Mouse (Mus musculus) c-Kit-positive CD71-negative TER-119-negative erythroid progenitor cells, embryonic 14.5 days (primary cell): ENCODE measurements around the gene Foxl1.
A peak's percentile ranks its signal among the peaks of the same experiment; 100 is the strongest.

Experiments
- DNase-seq: peaks from one replicate; pipeline ENCODE4 v3.0.0-alpha.2; 2013; ENCODE audit warnings: low read depth

Gene Foxl1

DNA sequence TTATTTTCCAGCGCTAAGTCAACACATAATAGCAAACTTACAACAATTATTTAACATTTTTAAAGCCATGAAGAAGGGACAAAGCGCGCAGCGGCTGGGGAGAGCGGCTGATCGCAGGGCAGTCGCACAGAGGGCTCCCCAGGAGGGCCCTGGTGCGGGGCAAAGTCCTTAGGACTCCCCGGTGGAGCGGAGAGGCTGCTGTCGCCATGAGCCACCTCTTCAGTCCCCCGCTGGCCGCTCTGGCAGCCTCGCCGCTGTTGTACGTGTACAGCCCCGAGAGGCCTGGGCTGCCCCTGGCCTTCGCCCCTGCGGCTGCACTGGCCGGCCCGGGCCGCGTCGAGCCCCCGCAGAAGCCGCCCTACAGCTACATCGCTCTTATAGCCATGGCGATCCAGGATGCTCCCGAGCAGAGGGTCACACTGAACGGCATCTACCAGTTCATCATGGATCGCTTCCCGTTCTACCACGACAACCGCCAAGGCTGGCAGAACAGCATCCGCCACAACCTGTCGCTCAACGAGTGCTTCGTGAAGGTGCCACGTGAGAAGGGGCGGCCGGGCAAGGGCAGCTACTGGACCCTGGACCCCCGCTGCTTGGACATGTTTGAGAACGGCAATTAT is at the start of gene Foxl1:
Gene Foxl1 (plus strand): TSS at position 185 of the 620 bp plus-strand sequence.
- no peak for DNase-seq

- DNase-seq = no peak
Measured at GRCm38 (mm10) chr8:121078721-121079120, 49.0 kb upstream of the Foxl1 start.

GRCm38 (mm10) chr8:121079201-121079600 is 48.5 kb upstream of the Foxl1 start:
- DNase-seq = no peak

DNA sequence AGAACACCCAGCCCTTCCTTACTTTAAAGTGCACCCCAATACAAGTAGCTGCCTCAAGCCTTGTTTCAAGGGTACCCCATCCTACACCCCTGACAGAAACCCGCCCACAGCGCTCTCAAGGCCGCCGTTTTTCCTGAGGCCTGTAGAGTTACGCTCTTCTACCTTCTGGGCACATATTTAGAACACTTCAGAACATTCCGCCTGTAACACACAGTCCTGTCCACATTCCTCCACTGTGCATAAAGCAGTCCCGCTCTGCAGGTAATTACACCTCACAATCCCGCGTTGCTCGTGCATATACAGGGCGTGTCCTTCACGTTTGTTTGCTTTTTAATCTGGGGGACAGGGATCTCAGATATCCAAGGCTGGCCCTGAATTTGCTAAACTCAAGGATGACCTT is 47.8 kb upstream of the Foxl1 start:
- no peak for DNase-seq

DNA sequence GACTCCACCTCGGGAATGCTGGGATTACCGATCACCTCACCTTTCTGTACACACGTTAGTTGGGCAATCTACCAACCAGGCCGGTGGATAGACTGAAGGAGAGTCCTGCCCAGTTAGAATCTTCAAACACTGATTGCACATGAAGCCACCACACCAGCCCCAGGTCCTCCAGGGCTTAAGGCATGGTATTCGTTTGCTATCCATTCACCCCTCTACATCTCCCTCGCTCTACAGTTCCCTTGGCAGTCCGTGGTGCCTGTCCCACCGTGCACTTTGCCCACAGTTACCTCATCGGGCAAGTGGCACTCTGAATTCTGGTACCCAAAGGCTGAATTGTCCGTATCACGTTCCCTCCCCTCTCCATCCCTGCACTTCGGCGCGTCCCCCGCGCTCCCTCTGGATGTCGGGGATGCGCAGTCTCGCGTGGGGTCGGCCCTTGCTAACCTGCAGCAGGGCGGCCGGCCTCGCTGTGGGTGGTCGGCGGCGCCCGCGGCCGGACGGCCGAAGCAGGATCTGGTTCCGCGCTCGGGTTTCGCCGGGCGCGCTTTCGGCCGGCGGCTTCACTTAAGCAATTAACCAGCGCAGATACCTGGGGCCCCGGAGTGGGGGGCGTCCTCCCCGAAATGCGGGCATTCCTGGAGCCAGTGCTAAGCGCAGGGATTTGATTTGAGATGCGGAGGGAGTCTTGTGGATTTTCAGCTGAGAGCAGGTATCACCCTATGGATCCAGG is 47.2 kb upstream of the Foxl1 start:
- DNase-seq = no peak

GRCm38 (mm10) chr8:121081398-121081797 is 46.3 kb upstream of the Foxl1 start:
- DNase-seq = no peak

DNA sequence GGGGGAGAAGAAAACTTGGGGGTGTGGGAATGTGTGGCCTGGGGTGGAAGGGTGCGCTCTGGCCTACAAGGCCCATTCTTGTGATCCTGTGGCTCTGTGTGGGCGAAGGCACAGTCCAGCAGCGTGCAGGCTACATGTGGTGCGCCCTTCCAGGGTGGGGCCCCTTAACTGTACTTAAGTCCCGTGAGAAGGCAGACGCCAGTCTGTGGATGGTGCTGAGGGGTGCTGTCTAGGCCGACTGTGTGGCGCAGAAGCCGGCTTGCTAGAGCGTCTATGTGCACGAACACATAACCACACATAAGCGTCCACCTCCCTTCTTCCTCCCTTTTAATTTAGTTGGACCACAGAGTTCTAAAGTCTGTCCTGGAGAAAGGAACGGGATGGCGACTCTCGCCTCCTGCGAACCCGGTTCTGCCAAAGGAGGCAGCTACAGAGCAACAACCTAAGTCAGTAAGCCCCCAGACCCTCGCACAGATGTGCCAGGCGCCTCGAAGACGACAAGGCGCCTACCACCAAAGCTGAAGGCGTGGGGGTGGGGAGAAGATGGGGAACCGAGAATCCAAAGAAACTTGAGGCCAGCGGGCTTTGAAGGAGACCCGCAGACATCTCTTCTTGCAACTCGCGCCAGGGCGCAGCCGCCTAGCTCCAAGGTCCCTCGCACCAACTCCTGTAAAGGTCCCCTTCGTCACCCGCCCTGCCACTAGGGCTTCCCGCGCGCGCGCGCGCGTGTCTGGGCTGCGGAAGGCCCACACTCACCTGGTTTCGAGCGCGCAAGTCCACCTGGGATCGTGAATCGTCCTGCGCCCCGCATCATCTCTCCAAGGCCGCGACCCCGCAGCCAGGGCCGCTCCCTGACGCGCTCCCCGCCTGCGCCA is 45.3 kb upstream of the Foxl1 start:
- DNase-seq = no peak

GRCm38 (mm10) chr8:121083093-121083935 is 44.4 kb upstream of the Foxl1 start:
- no peak for DNase-seq

DNA sequence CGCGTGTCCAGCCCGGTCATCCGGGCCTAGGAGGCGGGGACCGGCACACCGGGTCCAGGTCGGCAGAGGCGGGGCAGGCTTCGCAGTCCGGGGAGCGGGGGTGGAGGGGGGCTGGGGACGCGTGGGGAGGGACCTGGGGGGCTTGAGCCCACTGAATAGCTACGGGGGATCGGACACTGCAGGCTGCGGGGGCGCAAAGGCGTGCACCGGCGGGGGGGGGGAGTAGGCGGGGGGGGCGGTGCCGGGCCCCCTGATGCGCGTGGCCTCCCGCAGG is 43.9 kb upstream of the Foxl1 start:
- DNase-seq = no peak

- DNase-seq = no peak
Measured at GRCm38 (mm10) chr8:121084210-121084951, 43.4 kb upstream of the Foxl1 start, which contains the start of gene Foxf1. TSS of gene Foxf1 (plus strand) at chr8:121084386.

GRCm38 (mm10) chr8:121085011-121085410 is 42.7 kb upstream of the Foxl1 start:
- DNase-seq = no peak

- DNase-seq = no peak
Measured at GRCm38 (mm10) chr8:121085561-121085960, 42.2 kb upstream of the Foxl1 start.

GRCm38 (mm10) chr8:121086004-121086900 is 41.5 kb upstream of the Foxl1 start:
- DNase-seq = no peak

DNA sequence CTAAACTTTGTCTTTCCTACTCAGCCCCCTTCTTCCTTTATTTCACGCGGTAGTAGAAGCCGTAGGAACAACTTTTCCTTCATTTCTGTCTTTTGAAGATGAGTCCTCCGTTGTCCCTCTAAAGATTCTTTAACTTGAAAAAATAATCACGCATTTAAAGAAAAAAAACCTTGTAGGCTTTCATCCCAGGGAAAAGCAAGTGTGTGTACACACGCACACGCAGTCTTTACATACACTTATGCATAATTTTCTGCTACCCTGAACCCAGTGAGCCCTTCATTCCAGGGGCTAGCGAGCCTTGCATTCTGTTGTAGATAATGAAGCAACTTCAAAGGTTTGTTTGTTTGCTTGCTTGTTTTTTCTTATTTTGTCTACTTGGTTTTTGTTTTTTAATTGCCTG is 39.5 kb upstream of the Foxl1 start:
- no peak for DNase-seq

DNA sequence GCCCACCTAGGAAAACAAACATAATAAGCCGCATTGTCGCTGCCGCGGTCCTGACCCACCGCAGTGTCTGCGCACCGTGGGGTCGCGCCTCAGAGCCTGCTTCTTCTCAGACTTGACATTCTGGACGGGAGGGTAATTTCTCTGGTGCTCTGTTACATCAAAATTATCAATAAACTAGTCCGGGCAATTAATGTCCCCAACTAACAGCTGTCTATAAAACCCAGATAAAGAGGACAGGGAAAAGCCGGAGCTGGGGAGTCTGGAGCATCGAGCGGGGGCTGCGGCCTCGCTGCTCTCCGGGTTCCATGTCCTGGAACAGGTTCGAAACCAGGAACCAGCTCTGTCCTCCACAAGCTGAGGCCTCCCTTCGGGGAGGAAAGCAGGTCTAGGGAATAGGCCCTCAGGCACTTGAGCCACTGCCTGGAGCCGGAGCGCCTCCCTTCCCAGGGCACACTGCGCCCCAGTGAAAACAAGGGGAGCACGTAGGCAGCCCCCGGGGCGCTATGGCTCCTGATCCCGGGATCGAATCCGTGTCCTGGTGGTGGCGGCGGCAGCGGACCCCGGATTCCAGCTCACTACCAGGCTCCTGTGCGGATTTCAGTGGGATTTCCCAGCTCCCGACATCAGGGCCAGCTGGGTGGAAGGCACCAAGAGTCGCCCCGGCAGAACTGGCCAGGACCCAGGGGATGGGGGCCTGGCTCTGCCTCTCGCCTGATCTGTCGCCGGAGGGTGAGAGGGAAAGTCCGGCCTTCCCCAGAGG is 38.7 kb upstream of the Foxl1 start:
- no peak for DNase-seq

DNA sequence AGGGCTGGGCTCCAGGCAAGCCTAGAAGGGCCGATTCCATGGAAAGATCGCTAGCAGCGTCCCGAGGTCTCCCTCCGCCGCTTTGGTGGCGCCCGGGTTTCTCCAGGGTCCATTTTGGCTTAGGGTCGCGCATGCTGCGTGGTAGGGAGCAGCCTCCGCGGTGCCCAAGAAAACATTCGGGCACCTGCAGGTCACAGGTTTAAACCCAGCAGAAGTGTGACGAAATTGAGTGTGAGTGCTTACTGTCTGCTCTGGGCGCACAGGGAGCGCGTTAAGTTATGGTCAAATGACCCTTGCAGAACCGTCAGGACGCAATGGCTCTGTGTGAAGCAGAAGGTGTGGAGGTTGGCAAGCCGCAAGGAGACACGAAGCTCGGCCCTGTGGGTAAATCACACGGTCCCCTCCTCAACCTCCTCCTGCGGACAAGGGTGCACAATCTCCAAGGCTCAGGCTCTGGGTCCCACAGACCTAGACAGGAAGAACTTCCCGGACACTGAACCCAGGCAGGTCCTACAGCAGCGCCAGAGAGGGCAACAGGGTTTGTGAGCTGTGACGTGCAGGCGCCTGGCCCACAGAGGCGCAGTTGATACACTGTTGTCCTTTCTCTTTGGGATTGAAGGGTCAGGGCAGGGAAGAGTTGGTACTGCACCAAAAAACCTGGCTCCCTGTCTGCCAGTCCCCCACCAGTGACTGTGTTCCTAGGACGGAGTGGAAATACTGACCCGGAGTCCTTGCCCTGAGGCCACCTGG is 37.9 kb upstream of the Foxl1 start:
- no peak for DNase-seq

GRCm38 (mm10) chr8:121090716-121091115 is 37.0 kb upstream of the Foxl1 start:
- no peak for DNase-seq

GRCm38 (mm10) chr8:121092141-121092540 is 35.6 kb upstream of the Foxl1 start:
- DNase-seq = no peak

DNA sequence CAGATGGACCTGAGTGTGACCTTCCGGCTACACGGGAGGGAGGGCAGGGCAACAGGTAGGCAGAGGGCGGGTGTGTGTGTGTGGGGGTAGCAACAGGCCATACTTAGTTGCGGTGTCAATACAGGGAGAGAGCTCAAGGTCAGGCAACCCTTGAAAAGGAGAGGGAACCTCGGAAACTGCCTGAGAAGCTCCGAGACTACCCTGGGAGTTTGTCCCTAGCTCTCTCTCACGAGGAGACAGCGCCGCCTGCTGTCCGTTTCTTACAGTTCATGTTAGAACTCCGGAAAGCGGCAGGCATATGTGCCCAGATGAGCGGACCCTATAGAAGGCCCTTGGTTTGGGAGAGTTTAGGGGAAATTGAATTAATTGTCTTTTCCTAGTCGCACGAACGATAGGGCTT is 35.1 kb upstream of the Foxl1 start:
- DNase-seq = peak; percentile 82
